Mouse (Mus musculus): ENCODE results near the gene 1110008P14Rik. TPM values are rescaled to one million over a fixed set of nuclear protein-coding genes. Genes with fewer than 3 reads are reported as not detected.
A peak's percentile ranks its signal among the peaks of the same experiment; 100 is the strongest.

Gene 1110008P14Rik
- total and polyA plus RNA-seq, 3 experiments, result 24.3 to 32.4 (median 27.8) TPM

DNA sequence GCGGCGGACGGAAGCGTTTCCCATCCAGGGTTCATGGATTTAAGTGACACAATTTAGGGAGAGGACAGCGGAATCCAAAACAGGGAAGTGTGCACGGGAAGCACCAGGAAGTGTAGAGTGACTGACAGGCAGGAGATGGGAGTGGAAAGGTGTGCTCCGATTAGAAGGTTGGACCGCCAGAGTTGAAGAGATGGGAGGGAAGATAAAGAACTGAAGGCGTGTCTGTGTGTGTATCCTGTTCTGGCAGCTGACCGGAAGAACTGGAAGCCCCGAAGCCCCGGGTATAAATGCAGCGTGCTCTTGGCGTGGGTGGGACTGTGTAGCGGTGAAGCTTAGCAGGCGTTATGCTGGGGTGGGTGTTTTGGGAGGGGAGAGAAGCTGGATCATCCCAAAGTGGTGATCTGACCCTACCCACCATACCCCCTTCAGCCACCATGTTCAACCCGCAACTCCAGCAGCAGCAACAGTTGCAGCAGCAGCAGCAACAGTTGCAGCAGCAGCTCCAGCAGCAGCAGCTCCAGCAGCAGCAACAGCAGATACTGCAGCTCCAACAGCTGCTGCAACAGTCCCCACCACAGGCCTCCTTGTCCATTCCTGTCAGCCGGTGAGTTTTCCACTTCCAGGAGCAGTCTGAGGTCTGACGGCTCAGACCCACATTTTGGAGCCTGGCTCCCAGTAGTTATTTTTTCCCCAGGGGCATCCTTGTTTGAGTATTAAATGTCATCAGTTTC, 18.2 kb downstream of the 1110008P14Rik start:
- peak; percentile 37 for DNase-seq (ENCODE audit: extremely low read depth)
- H3K4me3 ChIP-seq (replicated peaks in 1 of 3; ENCODE audit: low read depth in 2 of 3, low read length in 2 of 3, poor library complexity in 1 of 3), result peak overlapping the region; percentile 72 to 79 (median 74)
- no peaks in the 10 kb centered on the region for H3K79me2 ChIP-seq (replicated peaks; ENCODE audit: control insufficient read depth, extremely low read depth, insufficient read depth, poor library complexity, severe bottlenecking)
- H3K9me3 ChIP-seq (replicated peaks; ENCODE audit: low read length), result no peaks in the 10 kb centered on the region
- peaks cover 0 to 9% of the 10 kb centered on the region in 2 experiments; a peak in 2 of 4 replicates for H3K4me1 ChIP-seq (ENCODE audit: control insufficient read depth in 1 of 2, insufficient read depth in 2 of 2)
- H3K9ac ChIP-seq (ENCODE audit: insufficient read depth, low read depth), result peak overlapping the region; percentile 74
- in situ Hi-C loops (cut with MboI; ENCODE audit: low pct_ligation_motif_present, low pct_unique_long_range_greater_than_20kb, low sequenced_read_pairs) (no loop called here), dilution Hi-C loops (cut with MboI; ENCODE audit: extremely low pct_ligation_motif_present, extremely low pct_unique_long_range_greater_than_20kb, low sequenced_read_pairs) (no loop called here)
- peaks cover 12 to 39% of the 10 kb centered on the region in 2 experiments for H3K36me3 ChIP-seq (replicated peaks in 1 of 2; ENCODE audit: control insufficient read depth in 1 of 2, insufficient read depth in 1 of 2, low read length in 1 of 2)
- peak; percentile 17; the same call in 1 of the 2 replicates for TF ChIP-seq BHLHE40 (IDR thresholded peaks at IDR 0.05; ENCODE audit: low read depth, low read length)
- TF ChIP-seq ZNF384 (IDR thresholded peaks at IDR 0.05; ENCODE audit: low read depth, low read length), result no peak
- TF ChIP-seq MYC (IDR thresholded peaks at IDR 0.05; ENCODE audit: low read depth, low read length), result 0 out of 2 replicates have a peak, but pooled peaks have one; percentile 18
- no peak for TF ChIP-seq MAX (IDR thresholded peaks at IDR 0.05; ENCODE audit: low read length)
- peak overlapping the region; percentile 30 for H3K27ac ChIP-seq (ENCODE audit: insufficient read depth, low read depth)
- H3K4me2 ChIP-seq (ENCODE audit: insufficient read depth, low read depth, poor library complexity, severe bottlenecking), result peak overlapping the region; percentile 41; the same call in 1 of the 2 replicates
- peaks cover 24% of the 10 kb centered on the region for H3K27me3 ChIP-seq (replicated peaks)

DNA sequence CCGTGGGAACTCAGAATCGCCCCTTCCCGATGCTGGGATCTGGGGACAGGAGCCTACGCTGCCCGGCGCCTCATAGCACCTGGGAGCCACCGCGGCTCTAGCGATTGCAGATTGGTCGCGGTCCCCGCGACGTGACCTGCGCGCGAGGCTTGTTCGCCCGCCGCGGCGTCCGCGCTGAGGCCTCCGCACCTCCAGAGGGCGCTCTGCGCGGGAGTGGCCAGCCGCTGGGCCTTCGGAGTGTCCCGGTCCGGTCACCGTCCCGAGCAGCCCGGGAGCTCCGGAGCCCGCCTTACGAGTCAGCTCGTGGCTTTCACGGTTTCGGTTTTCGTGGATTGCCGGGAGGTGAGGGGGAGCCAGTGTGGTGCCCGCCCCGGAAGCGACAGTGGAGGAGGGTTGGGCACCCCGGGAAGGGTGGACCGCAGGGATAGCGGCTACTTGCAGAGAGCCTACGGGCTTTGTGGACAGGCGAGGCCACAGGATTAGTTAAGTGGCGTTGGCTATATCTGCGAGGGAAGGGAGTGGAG, 18.9 kb downstream of the 1110008P14Rik start:
- Histone ChIP-seq H3K4me2 (ENCODE audit: insufficient read depth, low read depth, poor library complexity, severe bottlenecking) (peak overlapping the region; percentile 74), H3K9me3 (replicated peaks; ENCODE audit: low read length) (no peaks in the 10 kb centered on the region), H3K4me3 (replicated peaks in 1 of 3; ENCODE audit: low read depth in 2 of 3, low read length in 2 of 3, poor library complexity in 1 of 3) (peak overlapping the region; percentile 72 to 79 (median 74)), H3K27ac (ENCODE audit: insufficient read depth, low read depth) (peak overlapping the region; percentile 30), H3K9ac (ENCODE audit: insufficient read depth, low read depth) (peak overlapping the region; percentile 74), H3K4me1 (ENCODE audit: control insufficient read depth in 1 of 2, insufficient read depth in 2 of 2) (peaks cover 0 to 9% of the 10 kb centered on the region in 2 experiments; a peak in 2 of 4 replicates), H3K79me2 (replicated peaks; ENCODE audit: control insufficient read depth, extremely low read depth, insufficient read depth, poor library complexity, severe bottlenecking) (no peaks in the 10 kb centered on the region), H3K27me3 (replicated peaks) (peaks cover 31% of the 10 kb centered on the region), H3K36me3 (replicated peaks in 1 of 2; ENCODE audit: control insufficient read depth in 1 of 2, insufficient read depth in 1 of 2, low read length in 1 of 2) (peaks cover 12 to 34% of the 10 kb centered on the region in 2 experiments)
- dilution Hi-C loops (cut with MboI; ENCODE audit: extremely low pct_ligation_motif_present, extremely low pct_unique_long_range_greater_than_20kb, low sequenced_read_pairs) (no loop called here), in situ Hi-C loops (cut with MboI; ENCODE audit: low pct_ligation_motif_present, low pct_unique_long_range_greater_than_20kb, low sequenced_read_pairs) (no loop called here)
- peak; percentile 64 for DNase-seq (ENCODE audit: extremely low read depth)
- TF ChIP-seq MAFK (IDR thresholded peaks at IDR 0.05; ENCODE audit: insufficient replicate concordance, low read length) (no peak), UBTF (IDR thresholded peaks at IDR 0.05; ENCODE audit: low read depth, low read length) (peak; percentile 90), MAZ (IDR thresholded peaks at IDR 0.05; ENCODE audit: low read depth, low read length) (peak; percentile 78), PAX5 (IDR thresholded peaks at IDR 0.05; ENCODE audit: low read length) (no peak), ETS1 (conservative IDR thresholded peaks at IDR 0.05; ENCODE audit: low read depth, low read length) (0 out of 2 replicates have a peak, but pooled peaks have one; percentile 10), MYC (IDR thresholded peaks at IDR 0.05; ENCODE audit: low read depth, low read length) (no peak), MXI1 (IDR thresholded peaks at IDR 0.05; ENCODE audit: low read depth, low read length) (peak; percentile 81), SIN3A (IDR thresholded peaks at IDR 0.05; ENCODE audit: low read length) (peak; percentile 66; the same call in 1 of the 2 replicates), USF1 (IDR thresholded peaks at IDR 0.05; ENCODE audit: low read depth, low read length) (no peak), CHD1 (IDR thresholded peaks at IDR 0.05; ENCODE audit: low read depth, low read length) (no peak), HCFC1 (IDR thresholded peaks at IDR 0.05; ENCODE audit: low read depth, low read length) (peak; percentile 82), POLR2AphosphoS2 (IDR thresholded peaks at IDR 0.05; ENCODE audit: low read depth, low read length) (no peak), TCF12 (IDR thresholded peaks at IDR 0.05; ENCODE audit: low read depth, low read length) (peak; percentile 89), ZKSCAN1 (IDR thresholded peaks at IDR 0.05; ENCODE audit: borderline replicate concordance, low read depth, low read length) (no peak), RAD21 (IDR thresholded peaks at IDR 0.05; ENCODE audit: low read depth, low read length) (no peak; the same call in 1 of the 2 replicates), POLR2A (IDR thresholded peaks at IDR 0.05; ENCODE audit: low read depth, low read length) (peak; percentile 77), ZC3H11A (IDR thresholded peaks at IDR 0.05; ENCODE audit: low read depth, low read length) (no peak), CHD2 (IDR thresholded peaks at IDR 0.05; ENCODE audit: low read length) (0 out of 2 replicates have a peak, but pooled peaks have one; percentile 36), CTCF (conservative IDR thresholded peaks at IDR 0.05 in 1 of 2, IDR thresholded peaks at IDR 0.05 in 1 of 2; ENCODE audit: low read depth in 2 of 2, low read length in 2 of 2) (peak in 1 of 2 experiments; percentile 80; a peak in 2 of 4 replicates), NRF1 (IDR thresholded peaks at IDR 0.05; ENCODE audit: low read depth, low read length) (peak; percentile 77), ZMIZ1 (IDR thresholded peaks at IDR 0.05; ENCODE audit: low read depth, low read length) (peak; percentile 78; the same call in 1 of the 2 replicates), EP300 (IDR thresholded peaks at IDR 0.05; ENCODE audit: low read length) (no peak), SMC3 (IDR thresholded peaks at IDR 0.05; ENCODE audit: low read depth, low read length) (no peak), RCOR1 (conservative IDR thresholded peaks at IDR 0.05; ENCODE audit: low read depth, low read length) (no peak; the same call in 1 of the 2 replicates), NELFE (IDR thresholded peaks at IDR 0.05; ENCODE audit: low read depth, low read length) (peak; percentile 84), E2F4 (IDR thresholded peaks at IDR 0.05; ENCODE audit: insufficient replicate concordance, low read depth, low read length) (peak; percentile 53; the same call in 1 of the 2 replicates), GABPA (IDR thresholded peaks at IDR 0.05; ENCODE audit: insufficient replicate concordance, low read depth, low read length) (peak; percentile 81), ELF1 (IDR thresholded peaks at IDR 0.05; ENCODE audit: low read depth, low read length) (peak; percentile 73)

Data from CH12.LX (cell line).